Mouse (Mus musculus): ENCODE data around the gene Tmem9.

Tmem9 gene

DNA sequence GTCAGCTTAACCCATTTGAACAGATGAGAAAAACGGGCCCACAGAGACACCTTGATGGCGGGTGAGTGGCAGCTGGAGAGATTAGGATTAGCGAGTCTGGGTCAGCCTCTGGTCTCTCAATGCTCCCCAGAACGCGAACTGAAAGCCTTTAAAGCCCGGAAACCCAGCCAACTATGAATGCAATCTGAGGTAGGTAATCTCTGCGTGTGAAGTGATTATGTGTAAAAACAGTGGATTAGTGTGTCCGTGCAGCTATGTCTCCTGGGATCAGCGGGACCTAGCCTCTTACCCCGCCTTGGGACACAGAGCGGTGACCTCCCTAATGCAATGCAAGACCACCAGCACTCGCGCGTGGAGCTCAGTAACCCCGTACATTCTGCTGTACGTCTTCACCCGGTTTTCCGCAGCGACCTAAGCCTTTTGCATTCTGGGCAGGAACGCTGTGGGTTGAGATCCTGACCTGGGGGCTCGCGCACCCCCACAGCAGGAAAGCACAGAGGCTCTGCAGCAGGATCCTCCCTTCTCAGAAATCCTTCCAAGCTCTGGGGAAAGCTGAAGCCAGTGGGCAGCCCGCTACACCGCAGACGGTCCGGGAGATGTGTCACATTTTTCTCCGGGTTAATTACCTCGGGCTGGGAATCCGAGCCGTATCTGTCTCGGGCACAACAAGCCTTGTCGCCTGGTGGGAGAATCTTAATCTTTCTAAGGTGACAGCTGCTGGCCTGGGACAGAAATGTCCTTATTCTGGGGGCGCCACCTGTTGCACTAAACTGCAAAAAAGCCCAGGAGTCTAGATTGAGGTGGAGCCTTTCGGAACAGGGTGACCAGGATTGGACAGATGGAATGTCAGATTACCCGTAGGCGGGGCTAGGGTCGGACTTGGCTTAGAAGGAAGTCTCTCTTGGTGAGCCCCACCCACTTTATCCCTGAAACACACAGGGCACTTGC is at the start of gene Tmem9:
Gene Tmem9 (plus strand): TSS at position 940 of the 948 bp plus-strand sequence.
- DNase-seq (ENCODE audit: low spot score), result peak; percentile 92

DNA sequence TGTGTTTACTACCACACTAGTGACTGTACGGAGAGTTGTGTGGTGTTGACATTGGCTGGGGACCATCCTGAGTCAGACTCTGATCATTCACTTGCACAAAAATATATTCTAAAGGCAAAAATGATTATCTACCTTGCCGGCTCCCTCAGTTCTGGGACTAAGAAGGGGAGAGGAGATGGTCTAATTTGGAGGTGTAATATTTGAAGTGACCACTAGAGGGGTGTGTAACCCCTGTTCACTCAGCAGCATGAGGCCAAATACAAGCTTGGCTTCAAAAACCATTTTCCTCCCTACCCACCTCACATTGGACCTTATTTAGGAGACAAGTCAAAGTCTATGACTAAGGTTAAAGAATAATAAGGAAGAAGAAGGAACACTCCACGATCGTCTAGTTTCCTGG is 49.5 kb upstream of the Tmem9 start:
- peak; percentile 64 for DNase-seq (ENCODE audit: low spot score)

DNA sequence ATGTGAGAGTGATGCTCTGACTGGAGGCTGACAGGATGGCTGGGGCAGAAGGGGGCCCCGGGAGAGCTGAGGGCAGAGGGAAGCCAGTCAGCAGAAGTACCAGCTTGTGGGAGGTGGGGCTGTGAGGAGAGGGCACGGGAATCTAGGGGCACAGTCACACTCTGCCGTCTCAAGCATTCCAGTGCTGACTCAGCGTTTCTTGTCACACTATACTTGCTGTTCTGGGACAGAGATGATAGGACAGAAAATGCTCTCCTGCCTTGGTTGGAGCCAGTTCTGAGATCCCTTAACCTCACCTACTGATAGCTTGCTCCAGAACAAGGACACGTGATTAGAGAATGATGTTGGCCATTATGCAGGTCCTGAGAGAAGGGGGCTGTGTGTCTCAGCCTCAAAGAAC is 44.8 kb upstream of the Tmem9 start:
- no peak for DNase-seq (ENCODE audit: low spot score)

DNA sequence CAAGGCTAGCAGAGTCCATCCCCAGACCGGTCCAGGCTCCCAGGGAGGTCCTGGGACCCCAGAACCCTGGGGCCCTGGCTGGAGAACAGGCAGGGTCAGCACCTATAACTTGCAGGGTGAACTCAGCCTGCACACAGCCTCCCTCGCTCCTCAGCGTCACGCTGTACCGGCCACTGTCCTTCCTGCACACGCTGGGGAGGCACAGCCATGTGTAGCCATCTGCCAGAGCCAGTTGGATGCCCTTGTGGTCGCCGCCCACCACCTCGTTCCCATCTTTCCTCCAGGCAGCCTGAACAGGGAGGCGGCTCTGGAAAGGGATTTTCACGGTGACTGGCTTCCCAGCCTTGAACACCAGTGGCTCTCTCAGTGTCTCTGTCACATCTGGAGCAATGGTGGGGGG is 43.4 kb upstream of the Tmem9 start:
- DNase-seq (ENCODE audit: low spot score), result no peak

DNA sequence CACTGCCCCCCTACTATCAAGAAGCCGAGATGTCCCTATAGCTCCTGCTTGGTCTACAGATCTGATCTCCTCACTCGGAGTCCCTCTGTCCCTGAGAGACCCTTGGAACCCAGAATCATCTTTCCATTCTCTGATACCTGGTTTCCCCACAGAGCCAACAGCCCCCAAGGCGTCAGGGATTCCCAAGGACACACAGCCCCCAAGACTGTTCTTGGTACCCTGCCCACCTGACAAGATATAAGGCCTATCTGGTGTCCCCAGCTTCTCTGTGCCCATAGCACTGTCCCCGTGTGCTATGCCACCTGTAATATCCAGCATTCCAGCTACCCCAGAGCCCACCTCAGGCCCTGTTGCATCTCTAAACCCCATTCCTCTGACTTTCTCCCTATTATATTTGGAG is 40.2 kb upstream of the Tmem9 start:
- DNase-seq (ENCODE audit: low spot score), result no peak

DNA sequence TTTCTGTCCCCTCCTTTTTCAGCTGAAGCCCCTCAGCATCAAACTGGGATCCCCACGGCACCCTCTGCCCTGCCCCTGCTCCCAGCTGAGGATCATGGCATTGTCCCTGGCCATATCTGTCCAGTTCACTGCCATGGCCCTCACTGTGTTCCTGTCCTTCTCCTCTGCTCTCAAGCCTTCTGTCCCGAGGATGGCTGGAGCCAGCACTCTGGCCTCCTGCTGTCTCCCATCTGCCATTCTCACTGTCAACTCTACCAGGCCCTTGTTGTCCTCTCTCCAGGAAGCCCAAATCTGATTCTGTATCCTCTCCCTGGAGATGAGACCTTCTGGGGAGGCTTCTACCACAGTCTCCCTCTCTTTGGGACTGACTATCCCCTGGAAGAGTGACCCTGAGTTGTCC is 37.5 kb upstream of the Tmem9 start:
- DNase-seq (ENCODE audit: low spot score), result no peak

DNA sequence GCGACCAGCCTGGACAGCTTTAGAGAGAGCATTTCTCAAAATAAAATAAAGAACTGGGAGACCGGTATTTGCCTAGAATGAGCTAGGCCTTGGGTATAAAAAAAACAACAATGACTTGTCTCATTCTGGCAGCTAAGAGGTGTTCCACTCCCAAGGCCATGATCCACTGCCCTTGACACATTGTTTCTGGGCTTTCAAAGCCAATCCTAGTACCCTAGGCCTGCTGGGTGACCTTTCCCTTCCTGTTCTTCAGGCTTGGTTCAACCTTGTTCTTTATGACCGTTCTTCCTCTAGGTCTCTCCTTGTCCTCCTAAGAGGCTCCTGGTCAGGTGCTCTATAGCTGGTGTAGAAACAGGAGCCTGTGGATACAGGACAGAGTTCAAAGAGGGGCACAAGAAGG is 35.4 kb upstream of the Tmem9 start:
- no peak for DNase-seq (ENCODE audit: low spot score)

DNA sequence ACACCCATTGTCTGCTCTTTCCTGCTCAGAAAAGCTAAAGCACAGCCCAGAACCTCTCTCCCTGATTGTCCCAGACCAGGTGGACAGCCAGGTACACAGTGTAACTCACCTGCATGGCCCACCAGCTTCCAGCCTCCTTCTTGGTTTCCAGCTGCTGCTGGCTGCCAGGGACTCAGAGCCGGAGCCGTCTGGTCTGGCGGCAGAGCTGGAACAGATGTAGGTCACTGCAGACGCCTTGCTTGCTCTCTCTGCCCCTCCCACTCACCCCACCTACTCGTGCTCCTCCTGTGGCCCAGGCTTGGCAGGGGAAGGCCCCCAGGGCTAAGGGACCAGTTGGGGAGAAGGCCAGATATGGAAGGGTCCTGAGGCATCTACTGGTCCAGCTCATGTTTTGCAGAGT is 23.8 kb upstream of the Tmem9 start:
- no peak for DNase-seq (ENCODE audit: low spot score)

DNA sequence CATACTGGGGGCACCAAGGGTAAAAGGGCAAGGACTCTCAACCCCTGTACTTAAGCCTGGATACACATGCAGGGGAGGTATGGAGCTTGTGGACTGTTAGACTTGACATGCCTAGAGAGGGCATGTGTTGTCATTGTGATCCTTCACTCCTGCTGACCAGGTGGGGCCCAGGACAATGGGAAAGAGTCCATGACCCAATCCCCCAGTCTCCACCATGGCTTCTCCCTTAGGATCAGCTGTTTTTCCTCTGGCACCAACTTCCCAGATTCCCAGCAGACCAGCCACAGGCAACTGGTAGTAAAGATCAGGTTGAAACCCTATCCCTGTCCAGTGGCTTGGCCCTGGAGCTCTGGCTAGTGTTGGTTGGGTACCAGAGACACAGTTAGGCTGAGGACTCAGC is 18.1 kb upstream of the Tmem9 start:
- no peak for DNase-seq (ENCODE audit: low spot score)

DNA sequence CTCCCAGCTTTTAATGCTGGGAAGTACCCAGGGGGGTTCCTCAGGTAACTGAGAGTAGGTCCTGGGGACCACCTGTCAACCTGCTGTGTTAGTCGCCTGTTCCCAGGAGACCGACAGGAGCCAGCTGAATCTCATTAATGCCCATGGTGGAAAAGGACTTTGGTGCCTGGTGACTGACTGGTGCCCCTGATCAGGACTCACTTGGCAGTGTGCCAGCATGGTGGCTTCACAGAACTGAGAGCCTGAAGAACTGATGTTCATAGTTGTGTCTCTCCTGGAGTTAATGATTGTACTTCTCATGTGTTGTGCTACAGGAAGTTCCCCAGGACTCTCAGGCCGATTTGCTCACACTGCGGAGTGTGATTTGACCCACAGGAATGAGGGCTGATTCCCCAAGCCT is 14.5 kb upstream of the Tmem9 start:
- DNase-seq (ENCODE audit: low spot score), result no peak

DNA sequence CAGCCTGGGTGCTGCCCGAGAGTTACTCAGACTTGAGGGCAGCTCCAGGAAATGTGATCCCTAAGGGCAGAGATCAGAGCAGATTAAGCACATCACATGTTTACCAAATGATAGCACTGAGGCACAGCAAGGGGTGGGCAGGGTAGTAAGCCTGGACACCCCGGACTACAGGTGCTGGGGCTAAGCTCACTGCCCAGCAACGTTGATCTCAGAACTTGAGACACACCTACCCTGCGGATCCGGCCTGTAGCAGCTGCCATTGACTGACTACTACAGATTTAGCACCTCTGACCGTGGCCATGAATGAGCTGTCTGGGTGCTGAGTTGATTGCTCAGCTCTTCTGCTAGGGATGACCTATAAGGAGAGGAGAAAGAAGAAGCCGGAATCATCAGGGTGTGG is 10.4 kb upstream of the Tmem9 start:
- DNase-seq (ENCODE audit: low spot score), result no peak

DNA sequence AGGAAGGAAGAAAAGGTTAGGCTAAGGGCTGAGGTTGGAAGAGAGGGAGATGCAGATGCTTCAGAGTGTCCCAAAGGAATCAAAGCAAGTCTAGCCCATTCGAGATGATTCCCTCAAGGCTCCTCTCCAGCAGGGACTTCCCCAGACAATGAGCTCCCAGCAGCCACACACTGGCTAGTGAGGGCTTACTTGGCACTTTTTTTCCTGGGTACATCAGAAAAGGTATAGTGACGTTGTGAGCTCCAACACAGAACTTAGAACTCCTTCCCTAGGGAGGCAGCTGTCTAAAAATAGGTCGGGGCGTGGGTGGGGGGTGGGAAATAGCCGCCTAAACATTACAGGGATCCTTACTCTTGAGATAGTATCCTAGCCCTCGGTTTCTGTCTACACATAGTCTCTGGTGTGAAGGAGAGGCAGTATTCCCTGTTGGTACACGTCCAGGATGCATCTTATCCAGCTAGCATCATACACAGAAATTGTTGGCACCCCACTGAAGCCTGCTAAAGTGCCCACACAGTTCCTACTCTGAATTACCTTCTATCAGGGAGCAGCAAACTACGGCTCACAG is 8.1 kb upstream of the Tmem9 start:
- DNase-seq (ENCODE audit: low spot score), result no peak

DNA sequence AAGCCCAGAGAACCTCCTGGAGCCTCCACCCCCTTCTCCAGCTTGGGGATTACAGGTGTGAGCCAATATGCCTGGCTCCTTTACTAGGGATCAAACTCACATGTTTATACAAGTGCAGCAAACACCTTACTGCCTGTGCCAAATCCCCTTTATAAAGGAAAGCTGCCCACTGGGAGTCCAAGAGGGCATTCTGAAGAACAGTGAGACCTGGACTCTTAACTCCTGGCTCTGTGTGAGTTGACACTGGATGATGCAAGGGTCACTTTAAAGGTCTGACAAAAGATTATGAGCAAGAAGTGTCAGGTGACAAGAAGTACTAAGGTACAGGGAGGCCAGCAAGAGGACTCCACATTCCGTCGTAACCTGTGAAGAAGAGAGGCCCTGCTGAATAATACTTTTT is 6.5 kb upstream of the Tmem9 start:
- no peak for DNase-seq (ENCODE audit: low spot score)

DNA sequence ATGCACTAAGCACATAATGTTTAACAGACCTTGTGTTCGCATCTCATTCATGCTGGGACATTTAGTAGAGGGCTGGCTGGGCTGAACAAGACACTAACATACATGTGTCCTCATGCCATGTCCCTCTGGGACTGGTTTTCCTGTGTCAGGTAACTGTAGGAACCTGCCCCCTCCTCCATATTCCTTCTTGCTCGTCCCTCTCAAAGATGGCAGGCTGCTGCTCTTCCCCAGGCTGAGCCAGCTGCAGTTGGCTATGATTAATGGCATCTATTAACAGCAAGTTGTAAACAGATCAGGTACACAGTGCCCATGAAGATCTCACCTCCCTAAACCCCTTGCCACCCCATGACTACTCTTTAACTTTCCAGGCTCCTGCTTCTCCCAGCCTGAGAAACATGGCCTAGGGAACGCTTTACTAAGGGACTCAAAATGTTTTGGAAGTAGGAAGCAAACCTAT is 1.6 kb upstream of the Tmem9 start, which contains the start of gene Igfn1:
Gene Igfn1 (minus strand): TSS at position 51 of the 457 bp plus-strand sequence.
- no peak for DNase-seq (ENCODE audit: low spot score)

DNA sequence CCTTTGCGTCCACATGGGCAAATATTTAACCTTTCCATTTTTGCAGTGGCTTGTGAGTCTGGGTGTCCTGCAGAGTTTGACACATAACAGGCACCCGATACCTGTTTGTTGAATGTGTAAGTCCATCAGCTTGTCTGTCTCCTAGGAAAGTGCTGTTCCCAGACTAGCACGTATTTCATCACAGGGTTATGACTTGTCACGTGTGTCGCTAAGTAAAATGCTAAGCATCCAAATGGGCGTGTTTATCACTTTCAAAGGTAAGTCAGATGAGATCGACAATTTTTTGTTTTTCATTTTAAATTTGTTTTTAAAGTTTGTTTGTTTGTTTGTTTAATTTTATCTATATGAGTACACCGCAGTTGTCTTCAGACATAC is 196 bp downstream of the Tmem9 start:
- no peak for DNase-seq (ENCODE audit: low spot score)

DNA sequence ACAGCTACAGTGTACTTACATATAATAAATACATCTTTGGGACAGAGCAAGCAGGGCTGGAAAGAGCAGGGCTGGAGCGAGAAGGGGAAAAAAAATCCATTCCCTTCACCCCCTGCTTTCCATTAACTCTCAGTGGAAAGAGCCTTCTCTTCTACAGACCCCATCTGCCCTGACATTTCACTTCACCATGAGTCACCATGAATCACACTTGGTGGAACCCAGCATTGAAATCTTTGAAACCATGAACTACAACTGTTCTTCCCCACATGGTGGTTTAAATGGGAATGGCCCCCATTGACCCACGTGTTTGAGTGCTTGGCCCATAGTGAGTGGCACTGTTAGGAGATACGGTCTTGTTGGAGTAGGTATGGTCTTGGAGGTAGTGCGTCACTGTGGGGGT is 2.3 kb downstream of the Tmem9 start:
- DNase-seq (ENCODE audit: low spot score), result no peak

DNA sequence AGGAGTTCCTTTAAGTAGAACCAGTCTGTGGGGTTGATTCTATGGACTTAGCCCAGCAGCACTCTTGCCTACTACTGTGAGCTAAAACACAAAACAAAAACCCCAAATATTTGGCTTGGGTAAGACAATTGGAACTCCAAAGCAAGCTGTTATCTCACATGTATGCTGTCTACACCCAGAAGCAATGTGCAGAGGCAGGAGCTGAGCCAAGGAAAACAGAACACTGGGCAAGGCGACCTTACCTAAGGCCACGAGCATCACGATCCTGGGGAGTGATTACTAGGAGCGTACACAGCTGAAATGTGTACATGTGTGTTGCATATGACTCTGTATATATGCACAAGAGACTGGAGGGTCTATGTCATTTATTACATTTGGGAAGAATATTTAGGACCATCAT is 5.6 kb downstream of the Tmem9 start:
- no peak for DNase-seq (ENCODE audit: low spot score)

DNA sequence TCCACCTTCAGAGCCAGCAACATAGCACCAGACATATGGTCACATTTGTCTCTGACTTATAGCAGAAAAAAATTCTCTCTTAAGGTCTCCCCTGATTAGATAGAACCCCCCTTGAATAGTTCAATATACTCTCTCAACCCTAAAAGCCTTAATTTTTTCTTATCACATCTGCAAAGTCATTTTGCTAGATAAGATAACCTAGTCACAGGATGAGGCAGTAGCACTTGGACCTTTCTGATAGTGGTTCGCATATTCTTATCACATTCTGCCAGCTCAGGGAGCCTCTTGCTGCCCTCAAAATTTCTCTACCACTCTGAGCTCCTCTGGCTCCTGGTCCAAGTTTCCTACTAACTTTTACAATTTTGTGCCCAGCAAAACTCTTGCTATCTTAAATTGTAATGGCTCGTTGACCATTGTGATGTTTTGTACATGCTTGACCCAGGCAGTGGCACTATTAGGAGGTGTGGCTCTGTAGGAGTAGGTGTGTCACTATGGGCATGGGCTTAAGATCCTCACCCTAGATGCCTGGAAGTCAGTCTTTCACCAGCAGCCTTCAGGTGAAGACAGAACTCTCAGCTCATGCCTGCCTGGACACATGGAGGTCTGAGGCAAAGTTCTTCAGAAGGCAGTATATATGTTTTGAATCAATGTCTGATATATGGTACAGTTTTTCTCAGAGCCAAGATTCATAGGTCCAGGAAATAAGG is 7.0 kb downstream of the Tmem9 start:
- peak; percentile 86 for DNase-seq (ENCODE audit: low spot score)

DNA sequence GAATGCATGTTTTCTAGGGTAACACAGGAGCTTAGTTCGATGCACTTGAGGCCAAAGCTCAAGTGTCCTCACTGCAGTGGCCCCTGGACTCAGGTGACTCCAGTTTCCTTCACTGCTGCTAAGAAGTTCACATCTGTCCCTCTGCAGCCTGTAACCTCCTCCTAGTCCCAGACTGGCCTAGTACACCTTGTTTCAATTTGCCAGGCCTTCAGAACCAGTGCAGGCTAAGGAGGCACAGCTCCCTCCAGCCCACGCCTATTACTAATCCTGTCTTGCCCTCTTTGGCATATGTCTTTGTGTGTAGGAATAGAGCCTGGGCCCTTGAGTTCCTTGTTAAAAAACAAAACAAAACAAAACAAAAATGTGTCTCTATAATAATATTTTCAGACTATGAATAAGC is 9.4 kb downstream of the Tmem9 start:
- no peak for DNase-seq (ENCODE audit: low spot score)

DNA sequence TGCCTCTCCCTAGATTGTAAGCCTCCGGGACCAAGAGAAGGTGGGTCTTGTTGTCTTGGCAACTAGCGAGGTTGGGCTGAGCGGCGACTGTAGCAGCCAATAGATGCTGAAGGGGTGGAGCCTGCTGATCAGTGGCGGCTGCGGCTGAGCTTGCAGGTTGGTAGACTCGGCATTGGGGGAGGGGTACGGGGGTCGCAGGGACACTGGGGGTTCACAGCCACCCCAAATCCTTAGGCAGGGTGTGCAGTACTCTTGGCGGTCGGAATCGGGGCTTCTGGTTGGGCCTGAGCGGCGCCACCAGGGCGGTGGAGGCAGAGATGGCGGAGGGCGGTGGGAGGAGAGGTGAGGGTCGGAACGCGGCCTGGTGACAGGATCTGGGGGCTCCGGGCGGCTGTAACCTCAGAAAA is 10.0 kb downstream of the Tmem9 start:
- peak; percentile 92 for DNase-seq (ENCODE audit: low spot score)

DNA sequence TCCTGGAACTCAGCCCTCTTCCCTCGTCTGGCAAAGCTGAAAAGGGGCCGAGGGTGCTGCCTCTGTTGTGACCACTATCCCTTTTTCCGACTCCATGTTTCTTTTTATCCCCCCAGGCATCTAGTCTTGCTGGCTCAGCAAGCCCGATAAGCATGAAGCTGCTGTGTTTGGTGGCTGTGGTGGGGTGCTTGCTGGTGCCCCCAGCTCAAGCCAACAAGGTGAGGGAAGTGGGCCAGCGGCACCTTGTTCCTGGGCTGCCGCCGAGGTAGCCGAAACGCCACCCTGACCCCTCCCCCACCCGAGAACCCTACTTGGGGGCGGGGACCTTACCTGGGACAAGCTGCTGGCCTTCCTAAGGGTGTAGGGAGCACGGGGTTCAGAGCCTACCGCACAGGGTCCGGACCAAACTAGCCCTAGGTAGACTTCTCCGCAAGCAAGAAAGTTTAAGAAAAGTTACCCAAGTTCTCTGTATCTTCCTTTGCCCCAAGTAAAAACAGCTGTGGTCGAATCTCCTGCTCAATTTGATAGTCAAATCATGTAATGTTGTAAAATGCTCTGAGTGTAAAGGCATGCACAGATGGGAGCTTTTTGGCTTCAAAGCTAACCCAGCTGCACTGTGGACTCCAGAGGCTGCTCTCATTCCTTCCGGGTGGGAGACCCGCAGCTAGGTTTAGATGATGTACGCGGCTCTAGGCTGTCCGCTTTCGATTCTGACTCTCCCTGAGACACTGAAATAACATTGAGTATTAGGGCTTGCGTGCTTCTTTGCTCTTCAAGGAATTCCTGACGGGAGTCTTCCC is 10.6 kb downstream of the Tmem9 start:
- no peak for DNase-seq (ENCODE audit: low spot score)

DNA sequence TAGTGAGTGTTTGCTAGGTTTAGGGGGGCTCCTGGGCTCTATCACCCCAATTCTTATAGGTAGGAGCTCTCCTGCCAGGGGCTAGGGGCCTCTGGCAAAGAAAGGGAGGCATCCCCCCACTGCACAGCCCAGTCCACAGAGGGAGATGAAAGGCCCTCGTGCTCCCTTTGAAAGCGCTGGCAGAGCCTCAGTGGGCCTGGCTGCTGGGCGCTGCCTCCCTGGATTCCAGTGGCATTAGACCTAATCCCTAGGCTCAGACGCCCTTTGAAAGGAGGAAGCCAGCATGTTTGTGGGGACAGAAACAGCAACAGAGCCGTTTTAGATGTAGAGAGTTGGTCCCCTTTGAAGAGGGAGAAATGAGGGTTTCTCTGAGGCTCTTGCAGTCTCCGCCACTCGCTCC is 22.3 kb downstream of the Tmem9 start:
- no peak for DNase-seq (ENCODE audit: low spot score)
